Mouse (Mus musculus): ENCODE results near the gene Tcf25.

GRCm38 (mm10) chr8:123381711-123382110, 8.2 kb downstream of the Tcf25 start:
- TF ChIP-seq CTCF (IDR thresholded peaks at IDR 0.05; ENCODE audit: borderline replicate concordance, insufficient read depth, low read depth, low read length) (no peak), POLR2A (IDR thresholded peaks at IDR 0.05; ENCODE audit: borderline replicate concordance, insufficient read depth, low read length) (no peak)

Data from cerebellum, adult 2 months (tissue).